Mouse (Mus musculus) spleen, embryonic (tissue): Measurements from ENCODE around the gene Sp4.

Experiments
- CTCF ChIA-PET: fragments of 350-600 bp; sonication (Branson Sonifier 250); formaldehyde crosslinking; loops from one replicate; lab custom pipeline; 2022; lab: Charles Lee

The Sp4 gene

GRCm38 (mm10) chr12:118301072-118301865 lies at the start of gene Sp4:
Sp4 (minus strand) TSS chr12:118301440.
- CTCF ChIA-PET: no interaction called here

- CTCF ChIA-PET: no interaction called here
These were observed 37.9 kb upstream of the Sp4 start for GRCm38 (mm10) chr12:118339107-118339506.

GRCm38 (mm10) chr12:118338243-118338642 lies 37.0 kb upstream of the Sp4 start:
- CTCF ChIA-PET: no interaction called here

- CTCF ChIA-PET: interaction anchor here (0.9 kb wide), 1 partner anchor 40 kb away, joined by 3 read pairs; no protein-coding TSS in a partner anchor
These were observed 36.1 kb upstream of the Sp4 start for GRCm38 (mm10) chr12:118337291-118337690.

- CTCF ChIA-PET: no interaction called here
These were observed 27.6 kb upstream of the Sp4 start for GRCm38 (mm10) chr12:118328739-118329249.

GRCm38 (mm10) chr12:118327566-118327965 lies 26.3 kb upstream of the Sp4 start:
- CTCF ChIA-PET: no interaction called here

GRCm38 (mm10) chr12:118326161-118326560 lies 24.9 kb upstream of the Sp4 start:
- CTCF ChIA-PET: interaction anchor here (0.5 kb wide), 1 partner anchor 53 kb away, joined by 3 read pairs; no protein-coding TSS in a partner anchor

GRCm38 (mm10) chr12:118320076-118320475 lies 18.8 kb upstream of the Sp4 start:
- CTCF ChIA-PET: interaction anchor here (0.7 kb wide), 1 partner anchor 1293 kb away, joined by 4 read pairs; no protein-coding TSS in a partner anchor

GRCm38 (mm10) chr12:118314477-118314845 lies 13.2 kb upstream of the Sp4 start:
- CTCF ChIA-PET: no interaction called here

- CTCF ChIA-PET: no interaction called here
These were observed 12.7 kb upstream of the Sp4 start for GRCm38 (mm10) chr12:118313805-118314476.

- CTCF ChIA-PET: interaction anchor here (0.6 kb wide), 1 partner anchor 106 kb away, joined by 4 read pairs; no protein-coding TSS in a partner anchor
These were observed 2.3 kb upstream of the Sp4 start for GRCm38 (mm10) chr12:118303586-118303985.

GRCm38 (mm10) chr12:118303066-118303465 lies 1.8 kb upstream of the Sp4 start:
- CTCF ChIA-PET: interaction anchor here (0.6 kb wide), 1 partner anchor 105 kb away, joined by 4 read pairs; no protein-coding TSS in a partner anchor

GRCm38 (mm10) chr12:118301866-118302835 lies 911 bp upstream of the Sp4 start:
- CTCF ChIA-PET: no interaction called here

GRCm38 (mm10) chr12:118300754-118301071 lies 527 bp downstream of the Sp4 start:
- CTCF ChIA-PET: no interaction called here

GRCm38 (mm10) chr12:118299956-118300355 lies 1.3 kb downstream of the Sp4 start:
- CTCF ChIA-PET: interaction anchor here (0.7 kb wide), 1 partner anchor 536 kb away, joined by 3 read pairs; no protein-coding TSS in a partner anchor

- CTCF ChIA-PET: interaction anchor here (0.6 kb wide), 1 partner anchor 9 kb away, joined by 3 read pairs; no protein-coding TSS in a partner anchor
These were observed 2.1 kb downstream of the Sp4 start for GRCm38 (mm10) chr12:118299172-118299571.

GRCm38 (mm10) chr12:118298516-118298915 lies 2.7 kb downstream of the Sp4 start:
- CTCF ChIA-PET: no interaction called here

- CTCF ChIA-PET: interaction anchor here (0.6 to 0.7 kb wide), 3 partner anchors 20 to 258 kb away, joined by 3 to 12 read pairs (median 12); no protein-coding TSS in a partner anchor
These were observed 5.0 kb downstream of the Sp4 start for GRCm38 (mm10) chr12:118296236-118296635.

GRCm38 (mm10) chr12:118295793-118296192 lies 5.4 kb downstream of the Sp4 start:
- CTCF ChIA-PET: interaction anchor here (0.6 to 0.7 kb wide), 3 partner anchors 20 to 257 kb away, joined by 3 to 12 read pairs (median 12); no protein-coding TSS in a partner anchor

GRCm38 (mm10) chr12:118288947-118289346 lies 12.3 kb downstream of the Sp4 start:
- CTCF ChIA-PET: no interaction called here

GRCm38 (mm10) chr12:118285099-118285498 lies 16.1 kb downstream of the Sp4 start:
- CTCF ChIA-PET: no interaction called here
